Mouse (Mus musculus) MEL (cell line): ENCODE results near the gene Gm20388. TPM values are rescaled to one million over a fixed set of nuclear protein-coding genes. Genes with fewer than 3 reads are reported as not detected.

Experiments used
- DNase-seq: peaks from one replicate; pipeline ENCODE4 v3.0.0; 2011; ENCODE audit warnings: low read depth, low spot score
- H3K27ac ChIP-seq: 2 replicates; pipeline ENCODE4 v1.5.1; 2012; ENCODE audit warnings: low read depth, mild to moderate bottlenecking, control low read depth, low read length, moderate library complexity; ENCODE audit not compliant: control insufficient read depth
- H3K27me3 ChIP-seq, 2 experiments: fragments of 150-350 bp in 1 of 2; sonication (generic) in 1 of 2; 2 replicates each; pipeline ENCODE4 v1.6.1; 2012; ENCODE audit warnings: low read length in 2 of 2, mild to moderate bottlenecking in 2 of 2, improper control_type of control experiment in 1 of 2, moderate library complexity in 1 of 2; ENCODE audit not compliant: insufficient read depth in 2 of 2, control insufficient read depth in 1 of 2
- H3K36me3 ChIP-seq, 2 experiments: 2 replicates each; pipeline ENCODE4 v1.6.1; 2012 to 2014; ENCODE audit warnings: low read length in 2 of 2, improper control_type of control experiment in 1 of 2, inconsistent platforms in 1 of 2, mild to moderate bottlenecking in 1 of 2; ENCODE audit not compliant: insufficient read depth in 2 of 2, control insufficient read depth in 1 of 2
- H3K4me1 ChIP-seq, 2 experiments: fragments of 150-350 bp in 1 of 2; sonication (generic) in 1 of 2; 2 replicates each; pipeline ENCODE4 v1.6.1; 2012; ENCODE audit warnings: low read length in 2 of 2, improper control_type of control experiment in 1 of 2, mild to moderate bottlenecking in 1 of 2; ENCODE audit not compliant: insufficient read depth in 2 of 2, control insufficient read depth in 1 of 2
- H3K4me3 ChIP-seq, 2 experiments: fragments of 150-350 bp in 1 of 2; sonication (generic) in 1 of 2; 2 replicates each; pipeline ENCODE4 v1.5.1; 2012; ENCODE audit warnings: low read depth in 2 of 2, low read length in 2 of 2, mild to moderate bottlenecking in 2 of 2, moderate library complexity in 2 of 2, control low read depth in 1 of 2, improper control_type of control experiment in 1 of 2; ENCODE audit not compliant: control insufficient read depth in 1 of 2, insufficient read depth in 1 of 2
- H3K79me2 ChIP-seq: 2 replicates; pipeline ENCODE4 v1.6.1; 2012; ENCODE audit warnings: mild to moderate bottlenecking, low read length, moderate library complexity; ENCODE audit not compliant: control insufficient read depth, poor library complexity, insufficient read depth
- H3K9ac ChIP-seq: 2 replicates; pipeline ENCODE4 v1.6.1; 2012; ENCODE audit warnings: low read depth, mild to moderate bottlenecking, control low read depth, low read length, moderate library complexity; ENCODE audit not compliant: control insufficient read depth, poor library complexity, severe bottlenecking
- H3K9me3 ChIP-seq: fragments of 150-350 bp; sonication (generic); replicated peaks from 2 replicates; pipeline ENCODE4 v1.6.1; 2012; ENCODE audit warnings: mild to moderate bottlenecking, low read length, improper control_type of control experiment, moderate library complexity; ENCODE audit not compliant: insufficient read depth
- CTCF ChIP-seq, 3 experiments: IDR thresholded peaks in 2 of 3; conservative IDR thresholded peaks in 1 of 3; 2 replicates each; pipeline ENCODE4 v1.5.1; 2011 to 2012; ENCODE audit warnings: low read length in 3 of 3, low read depth in 2 of 3, mild to moderate bottlenecking in 2 of 3, improper control_type of control experiment in 1 of 3, inconsistent platforms in 1 of 3, mixed read lengths in 1 of 3, moderate library complexity in 1 of 3; ENCODE audit not compliant: control insufficient read depth in 1 of 3, insufficient read depth in 1 of 3, poor library complexity in 1 of 3, severe bottlenecking in 1 of 3
- GABPA ChIP-seq: IDR thresholded peaks from 2 replicates; pipeline ENCODE4 v1.6.1; 2012; ENCODE audit warnings: low read depth, mild to moderate bottlenecking, inconsistent platforms, low read length, improper control_type of control experiment, moderate library complexity
- HCFC1 ChIP-seq: IDR thresholded peaks from 2 replicates; pipeline ENCODE4 v1.6.1; 2012; ENCODE audit warnings: low read depth, mild to moderate bottlenecking, inconsistent platforms, low read length, improper control_type of control experiment, moderate library complexity
- KAT2A ChIP-seq: conservative IDR thresholded peaks from 2 replicates; pipeline ENCODE4 v1.6.1; 2012; ENCODE audit warnings: low read depth, low read length, improper control_type of control experiment, inconsistent platforms
- MAX ChIP-seq: IDR thresholded peaks from 2 replicates; pipeline ENCODE4 v1.6.1; 2011; ENCODE audit warnings: low read length, improper control_type of control experiment
- MXI1 ChIP-seq: IDR thresholded peaks from 2 replicates; pipeline ENCODE4 v1.6.1; 2011; ENCODE audit warnings: mild to moderate bottlenecking, low read depth, low read length, improper control_type of control experiment
- MYB ChIP-seq: IDR thresholded peaks from 2 replicates; pipeline ENCODE4 v1.6.1; 2011; ENCODE audit warnings: mild to moderate bottlenecking, low read depth, low read length, improper control_type of control experiment
- MYC ChIP-seq: IDR thresholded peaks from 2 replicates; pipeline ENCODE4 v1.6.1; 2011; ENCODE audit warnings: low read depth, mild to moderate bottlenecking, low read length, improper control_type of control experiment, moderate library complexity
- RAD21 ChIP-seq: IDR thresholded peaks from 2 replicates; pipeline ENCODE4 v1.6.1; 2011; ENCODE audit warnings: mild to moderate bottlenecking, low read depth, low read length, improper control_type of control experiment
- SMC3 ChIP-seq: IDR thresholded peaks from 2 replicates; pipeline ENCODE4 v1.6.1; 2011; ENCODE audit warnings: low read depth, low read length, improper control_type of control experiment
- TBP ChIP-seq: IDR thresholded peaks from 2 replicates; pipeline ENCODE4 v1.8.0; 2011; ENCODE audit warnings: low read depth, low read length, improper control_type of control experiment
- ZC3H11A ChIP-seq: IDR thresholded peaks from 2 replicates; pipeline ENCODE4 v1.6.1; 2012; ENCODE audit warnings: low read depth, mild to moderate bottlenecking, inconsistent platforms, low read length, improper control_type of control experiment
- ZMIZ1 ChIP-seq: IDR thresholded peaks from 2 replicates; pipeline ENCODE4 v1.6.1; 2012; ENCODE audit warnings: low read depth, mild to moderate bottlenecking, inconsistent platforms, low read length, improper control_type of control experiment, moderate library complexity
- ZNF384 ChIP-seq: IDR thresholded peaks from 2 replicates; pipeline ENCODE4 v1.6.1; 2012; ENCODE audit warnings: low read depth, mild to moderate bottlenecking, inconsistent platforms, low read length, improper control_type of control experiment
- polyA plus RNA-seq, 2 experiments: library from polyadenylated mRNA; stranded (reverse) in 1 of 2; unstranded in 1 of 2; fragments of >175 nt in 1 of 2; fragments of >200 nt in 1 of 2; gene quantifications; 2 replicates each; pipeline versions ENCODE4 v1.2.1 to v1.2.4; 2012; ENCODE audit warnings: low replicate concordance in 2 of 2, low read depth in 1 of 2; ENCODE audit not compliant: insufficient read length in 2 of 2, insufficient read depth in 1 of 2, missing spikeins in 1 of 2
- total RNA-seq: library from RNA; depleted of rRNA; stranded (reverse); fragments of 300-350 nt; gene quantifications from 2 replicates; pipeline ENCODE4 v1.2.3, GENCODE M21; 2012

Gene Gm20388
- total and polyA plus RNA-seq, 3 experiments: 11.1 to 17.8 TPM; not detected in 1

- H3K9me3 ChIP-seq: no peaks in the 10 kb centered on the region
- no peak overlapping the region for H3K27ac ChIP-seq
- no peaks in the 10 kb centered on the region for H3K27me3 ChIP-seq
- no peaks in the 10 kb centered on the region for H3K4me1 ChIP-seq
- no peak overlapping the region for H3K4me3 ChIP-seq
- no peak overlapping the region for H3K9ac ChIP-seq
- DNase-seq: no peak
- H3K79me2 ChIP-seq: no peaks in the 10 kb centered on the region
- TF ChIP-seq ZC3H11A (peak; percentile 32; the same call in 1 of the 2 replicates), HCFC1 (no peak), CTCF (IDR thresholded peaks at IDR 0.05 in 2 of 3, conservative IDR thresholded peaks at IDR 0.05 in 1 of 3; ENCODE audit: control insufficient read depth in 1 of 3, insufficient read depth in 1 of 3, low read depth in 2 of 3, low read length in 3 of 3, poor library complexity in 1 of 3, severe bottlenecking in 1 of 3) (peak in 2 of 3 experiments; percentile 29 to 56; a peak in 4 of 6 replicates), RAD21 (peak; percentile 36), SMC3 (peak; percentile 42; the same call in 1 of the 2 replicates)
- no peaks in the 10 kb centered on the region; a peak in 1 of 4 replicates for H3K36me3 ChIP-seq
These were observed 2902.1 kb downstream of the Gm20388 start for GRCm38 (mm10) chr8:122812610-122813250.

GRCm38 (mm10) chr8:122814608-122815007 lies 2904.0 kb downstream of the Gm20388 start:
- no peak for TF ChIP-seq TBP
- TF ChIP-seq ZNF384: no peak
- no peak for TF ChIP-seq HCFC1
- no peak for TF ChIP-seq ZMIZ1
- TF ChIP-seq SMC3: no peak
- TF ChIP-seq GABPA: no peak
- no peak for TF ChIP-seq ZC3H11A
- no peak for TF ChIP-seq MYB
- no peak for TF ChIP-seq MAX
- no peak for TF ChIP-seq KAT2A
- no peak for TF ChIP-seq MXI1
- no peaks in the 10 kb centered on the region for H3K9me3 ChIP-seq
- H3K9ac ChIP-seq: no peak overlapping the region
- H3K4me1 ChIP-seq: no peaks in the 10 kb centered on the region
- no peak overlapping the region for H3K27ac ChIP-seq
- no peak overlapping the region for H3K4me3 ChIP-seq
- H3K27me3 ChIP-seq: no peaks in the 10 kb centered on the region
- H3K79me2 ChIP-seq: no peaks in the 10 kb centered on the region
- DNase-seq: no peak
- H3K36me3 ChIP-seq: no peaks in the 10 kb centered on the region; a peak in 1 of 4 replicates

GRCm38 (mm10) chr8:122816965-122817364 lies 2906.3 kb downstream of the Gm20388 start:
- H3K27me3 ChIP-seq: no peaks in the 10 kb centered on the region
- no peak for DNase-seq
- TF ChIP-seq MYC: no peak
- no peak overlapping the region for H3K9ac ChIP-seq
- no peak overlapping the region for H3K4me3 ChIP-seq
- no peaks in the 10 kb centered on the region for H3K79me2 ChIP-seq
- H3K27ac ChIP-seq: no peak overlapping the region
- H3K36me3 ChIP-seq: no peaks in the 10 kb centered on the region; a peak in 1 of 4 replicates
- H3K9me3 ChIP-seq: no peaks in the 10 kb centered on the region
- H3K4me1 ChIP-seq: no peaks in the 10 kb centered on the region
